Mouse (Mus musculus): Measurements from ENCODE around the gene Sdk2. TPM values are rescaled to one million over a fixed set of nuclear protein-coding genes. Genes with fewer than 3 reads are reported as not detected.

The Sdk2 gene
- total and polyA plus RNA-seq, 3 experiments: 0.22 TPM; not detected in 2

GRCm38 (mm10) chr11:113831608-113832007, 235.2 kb downstream of the Sdk2 start:
- DNase-seq (ENCODE audit: low spot score) (no peak), ATAC-seq (ENCODE audit: extremely low read depth, insufficient number of reproducible peaks, low FRiP score, poor library complexity, severe bottlenecking) (no peak)
- Histone ChIP-seq H3K4me3 (ENCODE audit: low read depth, low read length) (no peak overlapping the region), H3K4me1 (ENCODE audit: insufficient read depth, low read depth, low read length) (no peaks in the 10 kb centered on the region), H3K9me3 (replicated peaks) (peaks cover 86% of the 10 kb centered on the region), H3K36me3 (replicated peaks) (no peaks in the 10 kb centered on the region), H3K27me3 (ENCODE audit: insufficient read depth, low read length) (no peaks in the 10 kb centered on the region)
- no peak for TF ChIP-seq CTCF (IDR thresholded peaks at IDR 0.05; ENCODE audit: low read depth, low read length)
- TF ChIP-seq GATA2 (IDR thresholded peaks at IDR 0.05; ENCODE audit: borderline replicate concordance, low read depth, low read length): no peak
- TF ChIP-seq TAL1 (conservative IDR thresholded peaks at IDR 0.05; ENCODE audit: low read depth, low read length): no peak
- TF ChIP-seq GATA1 (IDR thresholded peaks at IDR 0.05; ENCODE audit: borderline replicate concordance, low read length): no peak
- TF ChIP-seq POLR2AphosphoS5 (IDR thresholded peaks at IDR 0.05; ENCODE audit: insufficient replicate concordance, low read depth, low read length): no peak

GRCm38 (mm10) chr11:113828081-113828554, 238.7 kb downstream of the Sdk2 start:
- Histone ChIP-seq H3K4me3 (ENCODE audit: low read depth, low read length) (no peak overlapping the region), H3K4me1 (ENCODE audit: insufficient read depth, low read depth, low read length) (no peaks in the 10 kb centered on the region), H3K9me3 (replicated peaks) (peaks cover 91% of the 10 kb centered on the region), H3K36me3 (replicated peaks) (no peaks in the 10 kb centered on the region), H3K27me3 (ENCODE audit: insufficient read depth, low read length) (no peaks in the 10 kb centered on the region)
- ATAC-seq (ENCODE audit: extremely low read depth, insufficient number of reproducible peaks, low FRiP score, poor library complexity, severe bottlenecking) (no peak), DNase-seq (ENCODE audit: low spot score) (no peak)
- TF ChIP-seq CTCF (IDR thresholded peaks at IDR 0.05; ENCODE audit: low read depth, low read length) (no peak), GATA2 (IDR thresholded peaks at IDR 0.05; ENCODE audit: borderline replicate concordance, low read depth, low read length) (no peak), TAL1 (conservative IDR thresholded peaks at IDR 0.05; ENCODE audit: low read depth, low read length) (no peak), POLR2AphosphoS5 (IDR thresholded peaks at IDR 0.05; ENCODE audit: insufficient replicate concordance, low read depth, low read length) (no peak), GATA1 (IDR thresholded peaks at IDR 0.05; ENCODE audit: borderline replicate concordance, low read length) (no peak)

GRCm38 (mm10) chr11:113820005-113820404, 246.8 kb downstream of the Sdk2 start:
- Histone ChIP-seq H3K36me3 (replicated peaks) (no peaks in the 10 kb centered on the region), H3K4me3 (ENCODE audit: low read depth, low read length) (no peak overlapping the region), H3K4me1 (ENCODE audit: insufficient read depth, low read depth, low read length) (no peaks in the 10 kb centered on the region), H3K9me3 (replicated peaks) (peaks cover 46% of the 10 kb centered on the region), H3K27me3 (ENCODE audit: insufficient read depth, low read length) (no peaks in the 10 kb centered on the region)
- TF ChIP-seq GATA2 (IDR thresholded peaks at IDR 0.05; ENCODE audit: borderline replicate concordance, low read depth, low read length) (no peak), GATA1 (IDR thresholded peaks at IDR 0.05; ENCODE audit: borderline replicate concordance, low read length) (no peak), CTCF (IDR thresholded peaks at IDR 0.05; ENCODE audit: low read depth, low read length) (no peak), POLR2AphosphoS5 (IDR thresholded peaks at IDR 0.05; ENCODE audit: insufficient replicate concordance, low read depth, low read length) (no peak), TAL1 (conservative IDR thresholded peaks at IDR 0.05; ENCODE audit: low read depth, low read length) (no peak)
- DNase-seq (ENCODE audit: low spot score) (no peak), ATAC-seq (ENCODE audit: extremely low read depth, insufficient number of reproducible peaks, low FRiP score, poor library complexity, severe bottlenecking) (no peak)

GRCm38 (mm10) chr11:113819001-113819400, 247.8 kb downstream of the Sdk2 start:
- ATAC-seq (ENCODE audit: extremely low read depth, insufficient number of reproducible peaks, low FRiP score, poor library complexity, severe bottlenecking) (no peak), DNase-seq (ENCODE audit: low spot score) (no peak)
- no peak overlapping the region for H3K4me3 ChIP-seq (ENCODE audit: low read depth, low read length)
- no peaks in the 10 kb centered on the region for H3K4me1 ChIP-seq (ENCODE audit: insufficient read depth, low read depth, low read length)
- no peak for TF ChIP-seq CTCF (IDR thresholded peaks at IDR 0.05; ENCODE audit: low read depth, low read length)
- no peak for TF ChIP-seq POLR2AphosphoS5 (IDR thresholded peaks at IDR 0.05; ENCODE audit: insufficient replicate concordance, low read depth, low read length)
- no peak for TF ChIP-seq GATA2 (IDR thresholded peaks at IDR 0.05; ENCODE audit: borderline replicate concordance, low read depth, low read length)
- no peak for TF ChIP-seq TAL1 (conservative IDR thresholded peaks at IDR 0.05; ENCODE audit: low read depth, low read length)
- no peak for TF ChIP-seq GATA1 (IDR thresholded peaks at IDR 0.05; ENCODE audit: borderline replicate concordance, low read length)
- H3K36me3 ChIP-seq (replicated peaks): no peaks in the 10 kb centered on the region
- no peaks in the 10 kb centered on the region for H3K27me3 ChIP-seq (ENCODE audit: insufficient read depth, low read length)
- peaks cover 36% of the 10 kb centered on the region for H3K9me3 ChIP-seq (replicated peaks)

GRCm38 (mm10) chr11:113816971-113817548, 249.8 kb downstream of the Sdk2 start:
- Histone ChIP-seq H3K4me3 (ENCODE audit: low read depth, low read length) (no peak overlapping the region), H3K27me3 (ENCODE audit: insufficient read depth, low read length) (no peaks in the 10 kb centered on the region), H3K4me1 (ENCODE audit: insufficient read depth, low read depth, low read length) (no peaks in the 10 kb centered on the region), H3K36me3 (replicated peaks) (no peaks in the 10 kb centered on the region), H3K9me3 (replicated peaks) (peaks cover 19% of the 10 kb centered on the region)
- TF ChIP-seq POLR2AphosphoS5 (IDR thresholded peaks at IDR 0.05; ENCODE audit: insufficient replicate concordance, low read depth, low read length): no peak
- no peak for TF ChIP-seq GATA1 (IDR thresholded peaks at IDR 0.05; ENCODE audit: borderline replicate concordance, low read length)
- TF ChIP-seq TAL1 (conservative IDR thresholded peaks at IDR 0.05; ENCODE audit: low read depth, low read length): no peak
- TF ChIP-seq GATA2 (IDR thresholded peaks at IDR 0.05; ENCODE audit: borderline replicate concordance, low read depth, low read length): no peak
- TF ChIP-seq CTCF (IDR thresholded peaks at IDR 0.05; ENCODE audit: low read depth, low read length): no peak
- no peak for DNase-seq (ENCODE audit: low spot score)
- no peak for ATAC-seq (ENCODE audit: extremely low read depth, insufficient number of reproducible peaks, low FRiP score, poor library complexity, severe bottlenecking)

- Histone ChIP-seq H3K27me3 (ENCODE audit: insufficient read depth, low read length) (no peaks in the 10 kb centered on the region), H3K4me3 (ENCODE audit: low read depth, low read length) (no peak overlapping the region), H3K36me3 (replicated peaks) (no peaks in the 10 kb centered on the region), H3K4me1 (ENCODE audit: insufficient read depth, low read depth, low read length) (no peaks in the 10 kb centered on the region), H3K9me3 (replicated peaks) (peaks cover 14% of the 10 kb centered on the region)
- DNase-seq (ENCODE audit: low spot score): no peak
- no peak for ATAC-seq (ENCODE audit: extremely low read depth, insufficient number of reproducible peaks, low FRiP score, poor library complexity, severe bottlenecking)
- TF ChIP-seq POLR2AphosphoS5 (IDR thresholded peaks at IDR 0.05; ENCODE audit: insufficient replicate concordance, low read depth, low read length): no peak
- no peak for TF ChIP-seq CTCF (IDR thresholded peaks at IDR 0.05; ENCODE audit: low read depth, low read length)
Observed at GRCm38 (mm10) chr11:113816439-113816838, 250.4 kb downstream of the Sdk2 start.

Data from G1E (cell line).